Mouse (Mus musculus): Measurements from ENCODE around the gene Spats2l. TPM values are rescaled to one million over a fixed set of nuclear protein-coding genes. Genes with fewer than 3 reads are reported as not detected.
A peak's percentile ranks its signal among the peaks of the same experiment; 100 is the strongest.

Spats2l gene
- polyA plus RNA-seq, 1 experiment, result 0.76 TPM

- Histone ChIP-seq H3K27me3 (ENCODE audit: control insufficient read depth, insufficient read depth, insufficient read length) (no peaks in the 10 kb centered on the region), H3K79me2 (ENCODE audit: control insufficient read depth, insufficient read depth) (no peaks in the 10 kb centered on the region), H3ac (ENCODE audit: control insufficient read depth, insufficient read length) (no peak overlapping the region), H3K36me3 (ENCODE audit: control insufficient read depth, insufficient read depth) (no peaks in the 10 kb centered on the region), H3K4me2 (ENCODE audit: low read depth) (no peak overlapping the region), H3K4me3 (no peak overlapping the region)
- TF ChIP-seq TCF12 (IDR thresholded peaks at IDR 0.05; ENCODE audit: insufficient read depth, poor library complexity, severe bottlenecking), result no peak
- TF ChIP-seq POLR2A (IDR thresholded peaks at IDR 0.05; ENCODE audit: insufficient read length, low read depth), result no peak
These were observed 168.3 kb downstream of the Spats2l start for GRCm38 (mm10) chr1:57942215-57942614.

DNA sequence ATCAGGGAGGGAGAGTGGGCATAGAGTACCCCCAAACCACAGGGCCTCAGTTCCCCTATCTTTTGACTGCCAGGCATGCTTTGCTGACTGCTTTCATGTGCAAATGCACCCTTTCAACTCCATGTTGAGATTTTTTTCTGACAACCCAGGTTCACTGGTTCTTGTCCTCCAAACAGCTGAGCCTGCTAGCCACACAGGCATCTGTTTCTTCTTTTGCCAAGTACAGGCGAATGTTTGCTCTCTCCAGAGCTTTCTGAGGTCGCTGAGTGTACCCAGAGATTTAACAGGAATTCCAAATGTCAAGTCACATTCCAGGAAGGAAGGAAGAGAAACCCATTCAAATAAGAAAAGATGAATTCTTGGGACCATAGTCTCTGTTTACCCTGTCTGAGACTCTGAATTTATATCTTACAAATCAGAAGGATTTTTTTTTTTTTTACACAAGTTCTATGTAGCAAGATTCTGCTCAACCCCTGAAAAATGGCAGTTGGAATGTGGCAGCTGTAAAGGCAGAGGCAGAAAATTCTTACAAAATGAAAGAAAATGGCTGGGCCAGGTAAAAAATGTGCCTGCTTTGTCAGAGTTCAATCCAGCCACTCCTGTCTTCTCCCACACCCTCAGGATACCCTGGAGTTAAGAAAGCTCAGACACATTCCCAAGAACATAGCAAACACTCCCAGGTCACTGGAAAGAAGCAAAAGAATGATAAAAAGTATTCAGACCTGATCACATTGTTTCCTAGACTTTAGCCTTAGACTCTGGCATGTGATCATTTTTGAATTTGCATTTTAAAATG is 173.8 kb downstream of the Spats2l start:
- no peaks in the 10 kb centered on the region for H3K36me3 ChIP-seq (ENCODE audit: control insufficient read depth, insufficient read depth)
- H3ac ChIP-seq (ENCODE audit: control insufficient read depth, insufficient read length), result no peak overlapping the region
- H3K4me2 ChIP-seq (ENCODE audit: low read depth), result no peak overlapping the region
- no peaks in the 10 kb centered on the region for H3K79me2 ChIP-seq (ENCODE audit: control insufficient read depth, insufficient read depth)
- H3K4me3 ChIP-seq, result no peak overlapping the region
- TF ChIP-seq CEBPB (IDR thresholded peaks at IDR 0.05; ENCODE audit: insufficient read depth, poor library complexity, severe bottlenecking) (no peak), MYOG (IDR thresholded peaks at IDR 0.05; ENCODE audit: control insufficient read depth in 1 of 3, insufficient read depth in 1 of 3, insufficient read length in 2 of 3, low read depth in 2 of 3) (peak in 1 of 3 experiments; percentile 22)
- no peaks in the 10 kb centered on the region for H3K27me3 ChIP-seq (ENCODE audit: control insufficient read depth, insufficient read depth, insufficient read length)

- no peak overlapping the region for H3K4me2 ChIP-seq (ENCODE audit: low read depth)
- no peak overlapping the region for H3K4me3 ChIP-seq
- no peaks in the 10 kb centered on the region for H3K27me3 ChIP-seq (ENCODE audit: control insufficient read depth, insufficient read depth, insufficient read length)
- no peak for TF ChIP-seq E2F4 (IDR thresholded peaks at IDR 0.05; ENCODE audit: insufficient read depth)
- H3K36me3 ChIP-seq (ENCODE audit: control insufficient read depth, insufficient read depth), result no peaks in the 10 kb centered on the region
- H3ac ChIP-seq (ENCODE audit: control insufficient read depth, insufficient read length), result no peak overlapping the region
- H3K79me2 ChIP-seq (ENCODE audit: control insufficient read depth, insufficient read depth), result no peaks in the 10 kb centered on the region
These were observed 175.2 kb downstream of the Spats2l start for GRCm38 (mm10) chr1:57949195-57949594.

- Histone ChIP-seq H3K27me3 (ENCODE audit: control insufficient read depth, insufficient read depth, insufficient read length) (no peaks in the 10 kb centered on the region), H3K36me3 (ENCODE audit: control insufficient read depth, insufficient read depth) (no peaks in the 10 kb centered on the region), H3K4me2 (ENCODE audit: low read depth) (no peak overlapping the region), H3K4me3 (no peak overlapping the region), H3ac (ENCODE audit: control insufficient read depth, insufficient read length) (no peak overlapping the region), H3K79me2 (ENCODE audit: control insufficient read depth, insufficient read depth) (no peaks in the 10 kb centered on the region)
- no peak for TF ChIP-seq CEBPB (IDR thresholded peaks at IDR 0.05; ENCODE audit: insufficient read depth, poor library complexity, severe bottlenecking)
- TF ChIP-seq E2F4 (IDR thresholded peaks at IDR 0.05; ENCODE audit: insufficient read depth), result no peak
- TF ChIP-seq TCF3 (IDR thresholded peaks at IDR 0.05; ENCODE audit: insufficient read length, low read depth), result no peak
- no peak for TF ChIP-seq TCF12 (IDR thresholded peaks at IDR 0.05; ENCODE audit: insufficient read depth, poor library complexity, severe bottlenecking)
- TF ChIP-seq POLR2A (IDR thresholded peaks at IDR 0.05; ENCODE audit: insufficient read length, low read depth), result no peak
- no peak for TF ChIP-seq POLR2AphosphoS2 (IDR thresholded peaks at IDR 0.05; ENCODE audit: insufficient read length, low read depth)
- TF ChIP-seq USF1 (IDR thresholded peaks at IDR 0.05; ENCODE audit: low read depth), result no peak
- TF ChIP-seq MAX (IDR thresholded peaks at IDR 0.05; ENCODE audit: low read depth), result no peak
- TF ChIP-seq MYOG (IDR thresholded peaks at IDR 0.05; ENCODE audit: control insufficient read depth in 1 of 3, insufficient read depth in 1 of 3, insufficient read length in 2 of 3, low read depth in 2 of 3), result no peak
- no peak for TF ChIP-seq REST (IDR thresholded peaks at IDR 0.05; ENCODE audit: insufficient read depth, insufficient read length)
- TF ChIP-seq MYOD1 (IDR thresholded peaks at IDR 0.05; ENCODE audit: control insufficient read depth in 1 of 3, insufficient read length in 2 of 3, low read depth in 2 of 3), result no peak
- TF ChIP-seq SRF (IDR thresholded peaks at IDR 0.05; ENCODE audit: control insufficient read depth, insufficient read length, low read depth), result no peak
These were observed 175.8 kb downstream of the Spats2l start for GRCm38 (mm10) chr1:57949716-57950115.

DNA sequence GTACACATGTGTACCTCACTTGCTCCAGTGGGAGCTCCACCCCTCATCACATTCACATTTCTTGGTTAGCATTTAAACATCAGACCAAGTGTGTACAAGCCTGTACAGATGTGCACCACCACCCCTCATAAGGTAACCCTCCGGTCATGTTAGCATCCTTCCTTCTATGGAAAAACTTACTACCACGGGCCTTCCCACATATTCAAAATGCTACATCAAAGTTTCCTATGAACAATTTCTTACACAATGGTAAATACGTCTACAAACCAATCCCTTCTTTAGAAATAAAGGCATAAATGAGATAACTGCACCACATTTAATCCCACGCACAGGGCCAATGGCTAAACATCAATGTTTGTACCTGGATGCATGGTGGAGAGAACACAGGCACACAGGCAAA is 178.5 kb downstream of the Spats2l start:
- no peak for TF ChIP-seq USF1 (IDR thresholded peaks at IDR 0.05; ENCODE audit: low read depth)
- no peak for TF ChIP-seq POLR2AphosphoS2 (IDR thresholded peaks at IDR 0.05; ENCODE audit: insufficient read length, low read depth)
- no peak for TF ChIP-seq MYOD1 (IDR thresholded peaks at IDR 0.05; ENCODE audit: control insufficient read depth in 1 of 3, insufficient read length in 2 of 3, low read depth in 2 of 3)
- no peak for TF ChIP-seq E2F4 (IDR thresholded peaks at IDR 0.05; ENCODE audit: insufficient read depth)
- TF ChIP-seq MYOG (IDR thresholded peaks at IDR 0.05; ENCODE audit: control insufficient read depth in 1 of 3, insufficient read depth in 1 of 3, insufficient read length in 2 of 3, low read depth in 2 of 3), result no peak
- no peak for TF ChIP-seq TCF3 (IDR thresholded peaks at IDR 0.05; ENCODE audit: insufficient read length, low read depth)
- no peak for TF ChIP-seq TCF12 (IDR thresholded peaks at IDR 0.05; ENCODE audit: insufficient read depth, poor library complexity, severe bottlenecking)
- TF ChIP-seq CEBPB (IDR thresholded peaks at IDR 0.05; ENCODE audit: insufficient read depth, poor library complexity, severe bottlenecking), result no peak
- TF ChIP-seq POLR2A (IDR thresholded peaks at IDR 0.05; ENCODE audit: insufficient read length, low read depth), result no peak
- H3K27me3 ChIP-seq (ENCODE audit: control insufficient read depth, insufficient read depth, insufficient read length), result no peaks in the 10 kb centered on the region
- H3K36me3 ChIP-seq (ENCODE audit: control insufficient read depth, insufficient read depth), result peaks cover 7% of the 10 kb centered on the region
- H3K4me3 ChIP-seq, result no peak overlapping the region
- H3K4me2 ChIP-seq (ENCODE audit: low read depth), result no peak overlapping the region
- no peaks in the 10 kb centered on the region for H3K79me2 ChIP-seq (ENCODE audit: control insufficient read depth, insufficient read depth)
- no peak overlapping the region for H3ac ChIP-seq (ENCODE audit: control insufficient read depth, insufficient read length)
